Mouse (Mus musculus) liver, embryonic 16.5 days (tissue): ENCODE results near the gene Ffar4. TPM values are rescaled to one million over a fixed set of nuclear protein-coding genes. Genes with fewer than 3 reads are reported as not detected.

Experiments used
- ATAC-seq: fragments of 200-750 bp; cut with Nextera tagmentation; 2 replicates; pipeline ENCODE4 v1.8.0; 2017; ENCODE audit warnings: low read depth, mild to moderate bottlenecking, moderate number of reproducible peaks, moderate library complexity
- H3K27ac ChIP-seq: fragments of 300-500 bp; sonication (generic); 2 replicates; pipeline ENCODE4 v1.5.1; 2014; ENCODE audit warnings: mild to moderate bottlenecking, low read length
- H3K27me3 ChIP-seq: fragments of 300-500 bp; sonication (generic); 2 replicates; pipeline ENCODE4 v1.6.1; 2014; ENCODE audit warnings: low read depth, low read length, mixed read lengths; ENCODE audit not compliant: control insufficient read depth, insufficient read depth
- H3K36me3 ChIP-seq: fragments of 300-500 bp; sonication (generic); 2 replicates; pipeline ENCODE4 v1.6.1; 2014; ENCODE audit warnings: mild to moderate bottlenecking; ENCODE audit not compliant: control insufficient read depth, insufficient read depth
- H3K4me1 ChIP-seq: fragments of 300-500 bp; sonication (generic); 2 replicates; pipeline ENCODE4 v1.6.1; 2014; ENCODE audit warnings: low read depth, low read length, mixed read lengths; ENCODE audit not compliant: control insufficient read depth
- H3K4me2 ChIP-seq: fragments of 300-500 bp; sonication (generic); 2 replicates; pipeline ENCODE4 v1.6.1; 2014; ENCODE audit warnings: low read depth, low read length, mixed read lengths
- H3K4me3 ChIP-seq: fragments of 300-500 bp; sonication (generic); 2 replicates; pipeline ENCODE4 v1.5.1; 2014; ENCODE audit warnings: low read depth, mild to moderate bottlenecking, low read length
- H3K9ac ChIP-seq: fragments of 300-500 bp; sonication (generic); 2 replicates; pipeline ENCODE4 v1.6.1; 2014; ENCODE audit warnings: low read depth, low read length
- H3K9me3 ChIP-seq: fragments of 300-500 bp; sonication (generic); replicated peaks from 2 replicates; pipeline ENCODE4 v1.6.1; 2016; ENCODE audit warnings: low read length; ENCODE audit not compliant: control insufficient read depth
- WGBS: fragments of 180-500 bp; shearing (Covaris S2); extraction: QIAGEN DNeasy Blood & Tissue Kit; methylation state at CpG from one replicate; pipeline ENCODE4 v1.1.7; 2014; ENCODE audit not compliant: insufficient replicate concordance; 5-methylcytosine and 5-hydroxymethylcytosine counted together
- polyA plus RNA-seq: library from polyadenylated mRNA; unstranded; fragments of >200 nt; fragmentation: Nextera tagmentation; extraction: Ambion mirVana; gene quantifications from 2 replicates; pipeline ENCODE4 v1.2.1, GENCODE M21; 2015

Gene Ffar4
- polyA plus RNA-seq, 1 experiment from 2014 or later, result 0.27 TPM

DNA sequence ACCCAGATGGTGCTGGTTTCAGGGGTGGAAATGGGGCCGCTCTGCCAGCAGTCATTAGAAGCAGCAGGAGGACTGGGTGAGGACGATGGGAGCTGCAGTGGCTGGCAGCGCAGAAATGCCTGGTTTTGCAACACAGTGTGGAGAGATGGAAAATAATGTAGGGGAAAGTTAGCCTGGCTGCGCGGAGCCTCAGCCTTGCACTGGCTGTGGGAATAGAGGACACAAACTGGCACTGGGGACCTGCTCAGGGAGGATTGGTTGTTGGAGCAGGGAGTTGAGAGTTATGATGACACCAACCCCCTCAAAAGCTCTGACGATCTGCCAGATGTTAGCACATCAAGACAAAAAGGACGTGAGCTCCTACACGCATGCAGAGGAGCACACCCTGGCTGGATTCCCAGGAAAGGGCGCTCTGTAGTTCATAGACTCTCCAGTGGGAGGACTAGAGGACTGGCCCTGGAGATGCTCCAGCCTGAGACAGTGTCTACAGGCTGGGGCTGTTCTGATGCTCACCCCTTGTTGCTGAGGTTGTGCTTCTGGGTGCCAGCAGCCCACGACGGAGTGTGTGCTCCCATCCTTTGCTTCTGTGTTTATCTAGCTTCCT is 9.8 kb upstream of the Ffar4 start:
- Histone ChIP-seq H3K4me3 (no peak overlapping the region), H3K36me3 (no peaks in the 10 kb centered on the region), H3K27ac (no peak overlapping the region), H3K9me3 (no peaks in the 10 kb centered on the region), H3K4me2 (no peak overlapping the region), H3K27me3 (no peaks in the 10 kb centered on the region), H3K4me1 (no peaks in the 10 kb centered on the region), H3K9ac (no peak overlapping the region)
- ATAC-seq, result peak; percentile 77
- WGBS, result 43% methylated on average over 11 of the region's 11 CpGs

DNA sequence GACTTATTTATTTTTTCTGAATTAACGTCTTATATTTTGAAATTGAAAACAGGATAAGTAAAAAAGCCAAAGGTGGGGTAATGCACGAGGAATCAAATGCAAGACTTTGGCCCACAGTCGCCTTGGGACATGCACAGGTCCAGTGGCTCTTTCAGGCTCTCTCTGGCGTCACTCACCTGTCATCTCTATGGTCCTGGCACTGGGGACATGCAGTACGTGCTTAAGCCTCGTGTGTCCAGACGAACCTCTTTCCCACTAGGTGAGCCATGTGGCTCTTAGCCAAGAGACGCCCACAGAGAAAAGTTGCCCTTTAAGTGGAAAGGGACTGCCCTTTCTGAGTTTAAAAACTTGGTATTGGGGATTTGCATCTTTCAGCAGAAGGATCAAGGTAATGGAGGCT is 7.5 kb upstream of the Ffar4 start:
- H3K4me2 ChIP-seq, result no peak overlapping the region
- ATAC-seq, result peak; percentile 72
- no peak overlapping the region for H3K27ac ChIP-seq

DNA sequence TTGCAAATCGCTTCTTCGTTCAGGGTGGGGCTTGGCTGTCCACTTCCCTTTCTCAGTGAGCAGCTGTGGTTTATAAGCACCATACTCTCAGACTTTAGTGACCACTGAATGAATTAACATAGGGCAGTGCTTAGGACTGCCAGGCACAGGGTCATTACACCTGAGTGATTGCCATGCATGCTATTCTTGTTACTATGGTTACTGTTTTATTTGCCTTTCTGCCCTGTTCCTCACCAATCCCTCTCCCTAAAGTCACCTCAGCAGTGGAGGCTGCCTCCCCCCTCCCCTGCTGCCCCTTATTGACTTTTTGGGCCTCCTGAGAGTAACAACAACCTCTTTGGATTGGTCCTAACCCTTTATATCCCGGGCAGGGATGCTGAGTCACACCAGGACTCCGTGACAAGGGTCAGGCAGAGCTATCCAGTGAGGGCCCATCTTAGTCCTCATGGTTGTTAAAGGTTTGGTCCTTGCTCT is 5.3 kb upstream of the Ffar4 start:
- Histone ChIP-seq H3K9ac (no peak overlapping the region), H3K27ac (no peak overlapping the region), H3K9me3 (no peaks in the 10 kb centered on the region), H3K4me1 (no peaks in the 10 kb centered on the region), H3K4me2 (no peak overlapping the region), H3K36me3 (no peaks in the 10 kb centered on the region), H3K4me3 (no peak overlapping the region), H3K27me3 (peaks cover 8% of the 10 kb centered on the region)
- WGBS, result 37% methylated on average over 4 of the region's 4 CpGs
- no peak for ATAC-seq

More for the DNA sequence above, 7.5 kb upstream of the Ffar4 start:
- Histone ChIP-seq H3K9ac (no peak overlapping the region), H3K4me3 (no peak overlapping the region), H3K4me1 (no peaks in the 10 kb centered on the region), H3K36me3 (no peaks in the 10 kb centered on the region), H3K27me3 (no peaks in the 10 kb centered on the region), H3K9me3 (no peaks in the 10 kb centered on the region)
- 58% methylated on average over 8 of the region's 8 CpGs for WGBS

DNA sequence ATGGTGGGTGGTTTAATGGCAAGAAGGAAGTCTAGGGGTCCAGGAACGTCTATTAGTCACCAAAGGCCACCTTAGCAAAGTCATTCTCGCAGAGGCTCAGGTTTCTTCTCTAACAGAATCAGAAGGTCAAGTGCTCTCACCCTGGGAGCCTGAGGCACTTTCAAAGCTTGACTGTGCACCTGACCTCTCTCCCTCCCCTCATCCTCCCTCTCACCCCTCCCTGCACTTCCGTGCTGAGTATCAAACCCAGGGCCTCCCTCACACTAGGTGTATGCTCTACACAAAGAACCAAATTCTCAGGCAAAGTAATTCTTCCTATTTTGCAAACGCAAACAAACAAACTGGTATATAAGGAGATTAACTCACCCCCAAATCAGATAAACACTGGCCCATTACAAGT is 640 bp upstream of the Ffar4 start:
- ATAC-seq, result no peak
- WGBS, result 12% methylated on average over 4 of the region's 4 CpGs

DNA sequence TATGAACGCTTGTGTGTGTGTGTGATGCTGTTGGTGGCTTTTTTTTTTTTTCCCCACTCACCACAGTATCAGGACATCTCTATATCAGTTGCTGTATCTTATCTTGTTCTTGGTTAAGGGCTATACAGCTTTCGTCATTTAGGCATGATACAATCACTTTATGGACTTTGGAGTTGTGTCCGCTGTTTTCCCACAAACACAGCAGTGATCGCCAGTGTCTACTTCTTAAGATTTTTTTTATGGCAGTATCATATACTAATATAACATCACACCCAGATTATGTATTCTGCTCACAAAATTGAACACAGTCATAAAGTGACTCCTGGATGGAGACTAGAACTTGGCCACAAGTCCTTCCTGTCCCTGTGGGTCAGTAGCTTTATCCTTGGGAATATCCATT is 11.0 kb downstream of the Ffar4 start:
- ATAC-seq, result no peak
- no peaks in the 10 kb centered on the region for H3K4me1 ChIP-seq
- 65% methylated on average over 4 of the region's 4 CpGs for WGBS

More for the DNA sequence above, 640 bp upstream of the Ffar4 start:
- no peak overlapping the region for H3K9ac ChIP-seq
- H3K4me1 ChIP-seq, result no peaks in the 10 kb centered on the region
- H3K27ac ChIP-seq, result no peak overlapping the region
- H3K36me3 ChIP-seq, result no peaks in the 10 kb centered on the region
- H3K4me2 ChIP-seq, result peak overlapping the region; percentile 47; the same call in 1 of the 2 replicates
- H3K4me3 ChIP-seq, result no peak overlapping the region
- H3K27me3 ChIP-seq, result peaks cover 32% of the 10 kb centered on the region
- no peaks in the 10 kb centered on the region for H3K9me3 ChIP-seq

DNA sequence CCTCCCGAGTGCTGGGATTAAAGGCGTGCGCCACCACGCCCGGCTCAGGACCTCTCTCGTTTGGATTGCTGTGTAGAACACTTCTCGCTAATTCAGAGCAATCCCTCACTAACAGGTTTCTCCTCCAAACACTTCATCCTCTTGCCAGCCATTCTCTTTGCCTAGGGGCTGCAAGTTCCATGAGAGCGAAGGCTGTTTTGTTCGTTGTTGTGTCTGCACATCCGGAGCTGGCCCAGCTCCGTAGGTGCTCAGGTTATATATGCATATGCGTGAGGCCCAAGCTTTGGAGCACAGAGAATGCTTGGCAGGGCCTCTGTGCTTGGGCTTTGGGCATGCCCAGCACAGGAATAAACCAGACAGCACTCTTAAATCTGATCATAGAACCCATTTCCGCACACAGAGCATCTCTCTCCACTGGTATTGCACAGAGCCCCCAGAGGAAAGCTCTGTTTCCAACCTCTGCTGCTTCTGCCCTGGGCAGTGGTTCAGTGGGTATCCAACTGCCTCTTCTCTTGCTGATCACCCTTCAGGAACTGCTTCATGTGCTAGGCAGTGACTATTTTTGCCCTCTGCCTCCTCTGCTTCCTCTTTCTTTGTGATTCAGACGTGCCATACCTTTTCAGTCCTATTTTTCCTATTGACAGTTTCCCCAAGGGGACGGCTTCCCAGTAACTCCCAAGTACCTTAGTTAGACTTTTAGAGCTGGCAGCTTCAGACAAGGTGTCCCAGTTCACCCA is 12.8 kb downstream of the Ffar4 start:
- Histone ChIP-seq H3K4me2 (no peak overlapping the region), H3K9ac (no peak overlapping the region)
- WGBS, result 72% methylated on average over 15 of the region's 15 CpGs

More for the DNA sequence above, 11.0 kb downstream of the Ffar4 start:
- Histone ChIP-seq H3K36me3 (no peaks in the 10 kb centered on the region), H3K4me3 (no peak overlapping the region), H3K27me3 (no peaks in the 10 kb centered on the region), H3K27ac (no peak overlapping the region), H3K9ac (no peak overlapping the region), H3K9me3 (no peaks in the 10 kb centered on the region), H3K4me2 (no peak overlapping the region)

DNA sequence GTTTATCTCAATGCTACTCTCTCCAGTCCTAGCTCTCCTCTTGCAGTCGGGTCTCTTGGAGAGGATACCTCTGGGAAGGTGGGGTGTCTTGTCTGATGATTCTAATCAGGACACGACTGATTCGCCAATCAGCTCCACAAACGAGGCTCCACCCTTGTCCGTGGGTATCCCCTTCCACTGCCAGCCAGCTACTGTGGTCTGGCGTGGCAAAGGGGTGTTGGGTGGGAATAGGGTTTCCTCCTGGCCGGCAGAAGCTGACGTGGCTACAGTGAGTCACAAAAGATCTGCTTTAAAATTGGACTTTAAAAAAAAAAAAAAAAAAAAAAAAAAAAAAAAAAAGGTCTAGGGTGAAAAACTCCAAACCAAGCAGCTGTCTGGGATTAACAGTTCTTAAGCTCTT is 14.2 kb downstream of the Ffar4 start:
- H3K4me1 ChIP-seq, result no peaks in the 10 kb centered on the region
- H3K9ac ChIP-seq, result no peak overlapping the region
- 55% methylated on average over 8 of the region's 8 CpGs for WGBS
- H3K36me3 ChIP-seq, result no peaks in the 10 kb centered on the region
- H3K4me2 ChIP-seq, result no peak overlapping the region
- H3K27me3 ChIP-seq, result no peaks in the 10 kb centered on the region
- H3K4me3 ChIP-seq, result no peak overlapping the region
- H3K27ac ChIP-seq, result no peak overlapping the region
- ATAC-seq, result no peak
- H3K9me3 ChIP-seq, result no peaks in the 10 kb centered on the region

More for the DNA sequence above, 12.8 kb downstream of the Ffar4 start:
- Histone ChIP-seq H3K9me3 (no peaks in the 10 kb centered on the region), H3K4me3 (no peak overlapping the region), H3K36me3 (no peaks in the 10 kb centered on the region), H3K4me1 (no peaks in the 10 kb centered on the region), H3K27me3 (no peaks in the 10 kb centered on the region), H3K27ac (no peak overlapping the region)
- no peak for ATAC-seq

DNA sequence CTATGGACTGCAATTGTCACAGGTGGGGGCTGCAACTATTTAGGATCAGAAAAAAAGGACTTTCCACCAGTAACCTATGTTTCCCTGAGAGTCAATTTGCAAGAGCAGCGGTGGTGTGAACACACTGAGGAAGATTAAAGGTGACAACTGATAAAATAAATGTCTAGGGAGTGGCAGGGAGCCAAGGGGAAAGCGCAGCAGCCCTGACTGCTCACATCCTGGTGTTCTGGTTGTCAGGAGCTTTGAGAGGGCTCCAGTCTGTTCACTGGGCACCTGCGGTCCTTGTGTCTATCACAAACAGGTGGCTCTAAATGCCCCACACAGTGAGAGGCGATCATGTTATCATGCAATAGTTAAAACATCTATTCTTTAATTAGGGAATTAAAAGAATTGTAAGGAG is 15.7 kb downstream of the Ffar4 start:
- no peak overlapping the region for H3K4me2 ChIP-seq
- H3K9me3 ChIP-seq, result no peaks in the 10 kb centered on the region
- H3K27ac ChIP-seq, result no peak overlapping the region
- no peak for ATAC-seq
- no peak overlapping the region for H3K9ac ChIP-seq
- H3K27me3 ChIP-seq, result no peaks in the 10 kb centered on the region
- WGBS, result 38% methylated on average over 4 of the region's 4 CpGs
- no peak overlapping the region for H3K4me3 ChIP-seq
- no peaks in the 10 kb centered on the region for H3K4me1 ChIP-seq
- no peaks in the 10 kb centered on the region for H3K36me3 ChIP-seq

DNA sequence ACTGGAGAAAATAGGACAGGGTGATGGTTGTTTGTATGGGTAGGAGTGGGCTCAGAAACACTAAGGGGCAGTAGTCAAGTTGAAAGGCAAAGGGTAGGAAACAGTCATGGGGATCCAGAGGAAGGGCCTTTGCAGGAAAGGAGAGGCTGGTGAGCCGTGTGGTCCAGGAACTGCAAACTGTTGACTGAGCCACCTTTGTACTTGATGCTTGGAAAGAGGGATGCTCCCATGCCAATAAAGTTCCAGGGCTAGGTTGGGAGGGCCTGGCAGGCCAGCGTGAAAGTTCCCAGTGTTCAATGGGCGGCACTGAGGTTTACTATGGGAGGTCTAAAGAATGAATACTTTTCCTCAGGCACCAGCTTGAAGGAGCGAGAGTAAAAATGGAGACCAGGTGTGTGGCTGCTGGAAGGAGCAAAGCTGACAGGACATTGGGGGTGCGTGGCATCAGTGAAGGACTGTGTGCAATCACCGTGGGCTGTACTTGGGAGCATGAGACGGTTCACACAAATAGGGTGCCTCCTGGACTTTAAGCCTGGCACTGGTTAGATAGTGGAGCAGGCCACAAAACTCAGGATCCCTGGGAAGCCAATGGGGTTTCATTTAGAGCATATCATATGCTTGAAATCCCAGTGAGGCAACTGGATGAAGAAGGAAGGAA is 18.1 kb downstream of the Ffar4 start:
- Histone ChIP-seq H3K27me3 (no peaks in the 10 kb centered on the region), H3K27ac (no peak overlapping the region), H3K4me1 (no peaks in the 10 kb centered on the region), H3K4me2 (no peak overlapping the region), H3K9ac (no peak overlapping the region), H3K4me3 (no peak overlapping the region), H3K9me3 (no peaks in the 10 kb centered on the region), H3K36me3 (no peaks in the 10 kb centered on the region)
- WGBS, result 58% methylated on average over 7 of the region's 7 CpGs
- peak; percentile 36; the same call in 1 of the 2 replicates for ATAC-seq
